Mouse (Mus musculus): ENCODE results near the gene Hnrnpr. TPM values are rescaled to one million over a fixed set of nuclear protein-coding genes. Genes with fewer than 3 reads are reported as not detected.

The Hnrnpr gene
- polyA plus RNA-seq, 1 experiment from 2014 or later, result 231 TPM

GRCm38 (mm10) chr4:136285348-136285810 lies 25.4 kb upstream of the Hnrnpr start:
- Histone ChIP-seq H3K27ac (peak overlapping the region; percentile 91), H3K36me3 (replicated peaks) (peaks cover 32% of the 10 kb centered on the region), H3K4me1 (peaks cover 70% of the 10 kb centered on the region), H3K27me3 (ENCODE audit: poor library complexity, severe bottlenecking) (peaks cover 26% of the 10 kb centered on the region), H3K9me3 (peaks cover 15% of the 10 kb centered on the region), H3K4me3 (peak overlapping the region; percentile 68)
- WGBS, result under 1% methylated on average over 25 of the region's 25 CpGs
- peak; percentile 93 for DNase-seq (ENCODE audit: extremely low spot score, low spot score)

DNA sequence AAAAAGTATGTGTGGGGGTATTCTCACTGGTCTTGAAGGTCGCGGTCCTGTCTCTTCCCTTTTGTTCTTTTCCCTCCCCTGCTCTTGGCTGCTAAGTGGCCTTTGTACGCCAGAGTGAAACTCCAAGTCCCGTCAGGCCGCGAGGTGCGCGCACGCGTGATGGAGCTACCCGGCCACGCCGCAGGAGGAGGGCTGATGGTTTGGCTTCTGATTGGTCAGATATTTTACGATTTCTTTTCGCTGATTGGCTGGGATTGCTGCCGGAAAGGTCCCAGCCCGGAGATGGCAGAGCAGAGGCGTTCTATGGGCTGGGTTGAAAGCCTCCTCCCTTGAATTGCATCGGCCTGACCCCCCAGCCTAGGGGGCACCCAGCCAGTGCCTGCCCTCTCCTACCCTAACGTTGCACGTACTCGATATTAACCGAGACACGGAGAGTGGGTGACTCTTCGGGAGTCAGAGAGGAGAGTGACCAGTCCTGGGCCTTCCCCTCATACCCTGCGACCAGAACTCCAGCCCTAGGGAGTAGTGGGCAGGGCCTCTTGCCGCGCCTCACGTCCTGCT lies 24.9 kb upstream of the Hnrnpr start:
- peak overlapping the region; percentile 68 for H3K4me3 ChIP-seq
- peak; percentile 94 for DNase-seq (ENCODE audit: extremely low spot score, low spot score)
- H3K27me3 ChIP-seq (ENCODE audit: poor library complexity, severe bottlenecking), result peaks cover 31% of the 10 kb centered on the region
- H3K27ac ChIP-seq, result peak overlapping the region; percentile 91
- WGBS, result 1% methylated on average over 29 of the region's 29 CpGs
- H3K4me1 ChIP-seq, result peaks cover 75% of the 10 kb centered on the region
- H3K9me3 ChIP-seq, result peaks cover 19% of the 10 kb centered on the region
- H3K36me3 ChIP-seq (replicated peaks), result peaks cover 37% of the 10 kb centered on the region

DNA sequence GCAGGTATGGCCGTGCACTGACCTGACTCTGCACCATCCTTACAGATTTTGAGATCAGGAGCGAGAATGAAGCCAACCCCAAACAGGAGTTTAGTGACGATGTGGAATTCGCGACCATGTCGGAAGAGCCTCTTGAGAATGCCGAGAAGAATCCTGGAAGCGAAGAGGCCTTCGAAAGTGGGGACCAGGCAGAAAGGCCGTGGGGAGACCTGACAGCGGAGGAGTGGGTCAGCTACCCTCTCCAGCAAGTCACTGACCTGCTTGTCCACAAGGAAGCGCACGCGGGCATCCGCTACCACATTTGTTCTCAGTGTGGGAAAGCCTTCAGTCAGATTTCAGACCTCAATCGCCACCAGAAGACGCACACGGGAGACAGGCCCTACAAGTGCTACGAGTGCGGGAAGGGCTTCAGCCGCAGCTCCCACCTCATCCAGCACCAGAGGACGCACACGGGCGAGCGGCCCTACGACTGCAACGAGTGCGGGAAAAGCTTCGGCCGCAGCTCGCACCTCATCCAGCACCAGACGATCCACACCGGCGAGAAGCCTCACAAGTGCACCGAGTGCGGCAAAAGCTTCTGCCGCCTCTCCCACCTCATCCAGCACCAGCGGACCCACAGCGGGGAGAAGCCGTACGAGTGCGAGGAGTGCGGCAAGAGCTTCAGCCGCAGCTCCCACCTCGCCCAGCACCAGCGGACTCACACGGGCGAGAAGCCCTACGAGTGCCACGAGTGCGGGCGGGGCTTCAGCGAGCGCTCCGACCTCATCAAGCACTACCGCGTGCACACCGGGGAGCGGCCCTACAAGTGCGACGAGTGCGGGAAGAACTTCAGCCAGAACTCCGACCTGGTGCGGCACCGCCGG lies 20.6 kb upstream of the Hnrnpr start:
- WGBS, result 24% methylated on average over 66 of the region's 66 CpGs
- peak; percentile 28 for DNase-seq (ENCODE audit: extremely low spot score, low spot score)
- Histone ChIP-seq H3K27me3 (ENCODE audit: poor library complexity, severe bottlenecking) (peaks cover 42% of the 10 kb centered on the region), H3K4me1 (peaks cover 42% of the 10 kb centered on the region), H3K36me3 (replicated peaks) (peaks cover 77% of the 10 kb centered on the region), H3K27ac (peak overlapping the region; percentile 37; the same call in 1 of the 2 replicates), H3K4me3 (peak overlapping the region; percentile 31), H3K9me3 (peaks cover 19% of the 10 kb centered on the region)

DNA sequence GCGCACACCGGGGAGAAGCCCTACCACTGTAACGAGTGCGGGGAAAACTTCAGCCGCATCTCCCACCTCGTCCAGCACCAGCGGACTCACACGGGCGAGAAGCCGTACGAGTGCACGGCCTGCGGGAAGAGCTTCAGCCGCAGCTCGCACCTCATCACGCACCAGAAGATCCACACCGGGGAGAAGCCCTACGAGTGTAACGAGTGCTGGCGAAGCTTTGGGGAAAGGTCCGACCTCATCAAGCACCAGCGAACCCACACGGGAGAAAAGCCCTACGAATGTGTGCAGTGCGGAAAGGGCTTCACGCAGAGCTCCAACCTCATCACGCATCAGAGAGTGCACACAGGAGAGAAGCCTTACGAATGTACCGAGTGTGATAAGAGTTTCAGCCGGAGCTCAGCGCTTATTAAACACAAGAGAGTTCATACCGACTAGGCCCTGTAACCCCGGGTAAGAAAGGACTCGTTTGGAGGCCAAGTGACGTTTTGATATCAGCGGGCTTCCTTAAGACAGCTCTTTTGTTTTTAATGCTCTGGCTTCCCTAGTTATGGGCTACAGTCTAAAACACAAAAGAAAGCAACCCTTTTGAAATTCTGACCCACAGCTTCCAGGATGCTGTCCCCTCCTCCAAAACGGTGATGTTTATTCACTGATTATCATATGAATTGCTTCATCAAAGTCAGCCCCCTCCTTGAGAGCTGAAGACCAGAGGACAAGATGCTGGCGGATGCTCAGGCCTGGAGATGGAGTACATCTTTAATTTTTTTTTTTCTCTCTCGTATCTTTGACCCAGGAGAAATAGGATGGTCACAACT lies 19.8 kb upstream of the Hnrnpr start:
- Histone ChIP-seq H3K27ac (peak overlapping the region; percentile 37; the same call in 1 of the 2 replicates), H3K4me1 (peaks cover 39% of the 10 kb centered on the region), H3K4me3 (peak overlapping the region; percentile 31), H3K27me3 (ENCODE audit: poor library complexity, severe bottlenecking) (peaks cover 42% of the 10 kb centered on the region), H3K9me3 (peaks cover 19% of the 10 kb centered on the region), H3K36me3 (replicated peaks) (peaks cover 80% of the 10 kb centered on the region)
- WGBS, result 43% methylated on average over 39 of the region's 39 CpGs
- peak; percentile 26 for DNase-seq (ENCODE audit: extremely low spot score, low spot score)

DNA sequence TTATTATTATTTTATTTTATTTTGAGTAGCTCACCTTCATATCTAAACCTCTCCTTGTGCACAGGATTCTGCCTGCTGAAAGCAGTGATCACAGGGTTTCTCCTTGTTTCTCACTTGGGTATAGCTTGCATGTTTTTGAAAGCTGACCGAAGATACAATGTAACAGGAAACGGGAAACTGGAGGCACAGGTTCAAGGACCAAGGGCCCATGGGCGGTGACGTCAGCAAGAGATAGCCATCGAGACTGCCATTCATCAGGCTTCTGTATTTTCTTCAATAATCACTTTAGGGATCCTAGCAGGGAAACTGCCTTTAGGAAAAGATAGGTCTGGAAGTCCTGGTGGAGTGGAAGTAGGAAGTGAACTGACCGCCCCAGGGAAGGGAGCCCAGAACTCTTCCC lies 19.1 kb upstream of the Hnrnpr start:
- Histone ChIP-seq H3K4me1 (peaks cover 33% of the 10 kb centered on the region), H3K27ac (no peak overlapping the region), H3K9me3 (peaks cover 19% of the 10 kb centered on the region), H3K4me3 (no peak overlapping the region), H3K36me3 (replicated peaks) (peaks cover 80% of the 10 kb centered on the region), H3K27me3 (ENCODE audit: poor library complexity, severe bottlenecking) (peaks cover 42% of the 10 kb centered on the region)
- no peak for DNase-seq (ENCODE audit: extremely low spot score, low spot score)
- WGBS, result 93% methylated on average over 6 of the region's 6 CpGs

DNA sequence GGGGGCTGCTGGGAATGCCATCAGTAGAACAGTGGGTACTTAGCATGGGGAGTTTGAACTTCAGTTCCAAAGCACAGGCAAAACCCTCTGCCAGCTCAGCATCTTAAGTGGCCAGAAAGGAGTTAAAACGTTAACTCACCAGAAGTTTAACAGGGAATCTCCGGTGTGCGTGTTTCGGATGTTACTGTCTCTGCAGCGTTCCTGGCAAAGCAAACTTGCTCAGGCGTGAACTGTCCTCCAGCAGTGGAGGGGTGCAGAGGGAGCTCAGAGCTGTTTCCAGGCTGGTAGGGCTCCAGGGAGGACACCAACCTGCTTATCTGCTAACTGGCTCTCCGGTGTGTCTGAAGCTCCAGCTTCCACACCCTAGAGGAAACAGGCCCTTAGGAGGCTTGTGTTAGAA lies 14.8 kb upstream of the Hnrnpr start:
- 79% methylated on average over 7 of the region's 7 CpGs for WGBS
- Histone ChIP-seq H3K4me1 (peaks cover 6% of the 10 kb centered on the region), H3K9me3 (no peaks in the 10 kb centered on the region; the same call in 1 of the 2 replicates), H3K4me3 (no peak overlapping the region), H3K27me3 (ENCODE audit: poor library complexity, severe bottlenecking) (peaks cover 11% of the 10 kb centered on the region), H3K36me3 (replicated peaks) (peaks cover 42% of the 10 kb centered on the region), H3K27ac (no peak overlapping the region)
- DNase-seq (ENCODE audit: extremely low spot score, low spot score), result no peak

GRCm38 (mm10) chr4:136302462-136302861 lies 8.3 kb upstream of the Hnrnpr start:
- 83% methylated on average over 4 of the region's 4 CpGs for WGBS
- H3K27ac ChIP-seq, result no peak overlapping the region
- no peak for DNase-seq (ENCODE audit: extremely low spot score, low spot score)
- no peaks in the 10 kb centered on the region for H3K36me3 ChIP-seq (replicated peaks)
- no peak overlapping the region for H3K4me3 ChIP-seq
- H3K9me3 ChIP-seq, result no peaks in the 10 kb centered on the region
- H3K27me3 ChIP-seq (ENCODE audit: poor library complexity, severe bottlenecking), result no peaks in the 10 kb centered on the region
- H3K4me1 ChIP-seq, result no peaks in the 10 kb centered on the region

DNA sequence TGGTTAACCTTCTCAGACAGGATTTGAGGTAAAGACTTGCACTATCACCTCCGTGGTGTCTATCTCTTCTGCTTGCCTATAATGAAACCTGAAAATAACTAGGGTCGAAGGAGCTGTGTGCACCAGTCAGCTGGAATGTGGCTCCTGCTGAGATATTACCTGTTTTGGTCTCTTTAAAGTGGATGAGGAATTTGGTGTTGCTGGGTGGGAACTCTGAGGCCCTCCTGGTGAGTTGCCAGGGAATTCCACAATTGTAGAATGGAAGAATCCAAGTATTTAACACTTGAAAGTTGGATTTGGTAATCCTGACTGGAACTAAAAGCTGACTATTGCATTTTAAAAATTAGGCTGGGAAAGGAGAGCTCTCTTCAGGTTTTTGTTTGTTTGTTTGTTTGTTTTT lies 6.6 kb upstream of the Hnrnpr start:
- Histone ChIP-seq H3K4me3 (no peak overlapping the region), H3K9me3 (no peaks in the 10 kb centered on the region), H3K36me3 (replicated peaks) (no peaks in the 10 kb centered on the region), H3K4me1 (peaks cover 4% of the 10 kb centered on the region), H3K27me3 (ENCODE audit: poor library complexity, severe bottlenecking) (no peaks in the 10 kb centered on the region), H3K27ac (no peak overlapping the region)
- no peak for DNase-seq (ENCODE audit: extremely low spot score, low spot score)
- 43% methylated on average over 2 of the region's 2 CpGs for WGBS

DNA sequence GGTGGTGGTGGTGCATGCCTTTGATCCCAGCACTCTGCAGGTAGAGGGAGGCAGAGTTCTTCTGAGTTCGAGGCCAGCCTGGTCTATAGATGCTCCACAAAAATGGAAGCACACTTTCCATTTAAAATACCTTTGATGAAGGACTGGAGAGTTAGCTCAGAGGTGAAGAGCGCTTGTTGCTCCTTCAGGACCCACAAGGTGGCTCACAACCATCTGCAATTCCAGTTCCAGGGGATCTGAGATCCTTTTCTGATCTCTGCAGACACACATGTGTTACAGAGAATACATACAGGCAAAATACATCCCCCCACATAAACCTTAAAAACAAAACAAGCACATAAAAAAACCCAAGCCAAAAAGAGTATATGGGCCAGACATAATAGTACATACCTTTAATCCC lies 2.4 kb upstream of the Hnrnpr start:
- no peak for DNase-seq (ENCODE audit: extremely low spot score, low spot score)
- H3K27me3 ChIP-seq (ENCODE audit: poor library complexity, severe bottlenecking), result no peaks in the 10 kb centered on the region
- H3K4me1 ChIP-seq, result peaks cover 29% of the 10 kb centered on the region
- no peak overlapping the region for H3K27ac ChIP-seq
- WGBS, result 48% methylated on average over 2 of the region's 2 CpGs
- H3K4me3 ChIP-seq, result no peak overlapping the region
- no peaks in the 10 kb centered on the region for H3K9me3 ChIP-seq
- H3K36me3 ChIP-seq (replicated peaks), result no peaks in the 10 kb centered on the region

DNA sequence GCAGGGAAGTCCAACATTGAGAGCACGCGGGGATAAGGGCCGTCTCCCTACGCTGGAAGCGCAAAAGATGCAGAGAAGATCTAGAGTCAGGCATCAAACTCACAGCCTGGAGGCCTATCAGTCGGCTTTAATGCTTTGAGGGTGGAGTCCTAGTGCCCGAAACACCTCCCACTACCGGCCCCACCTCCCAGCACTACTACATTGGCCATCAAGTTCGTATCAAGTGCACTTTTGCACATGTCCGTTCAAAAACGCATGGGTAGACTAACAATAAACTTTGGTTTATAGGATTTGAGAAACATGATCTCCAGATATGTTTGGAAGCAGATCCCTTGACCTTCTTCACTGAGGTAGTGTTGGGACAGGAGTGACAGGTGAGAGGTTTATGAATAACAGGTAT lies 962 bp upstream of the Hnrnpr start:
- peak; percentile 56 for DNase-seq (ENCODE audit: extremely low spot score, low spot score)
- 6% methylated on average over 11 of the region's 11 CpGs for WGBS
- H3K27ac ChIP-seq, result peak overlapping the region; percentile 100

DNA sequence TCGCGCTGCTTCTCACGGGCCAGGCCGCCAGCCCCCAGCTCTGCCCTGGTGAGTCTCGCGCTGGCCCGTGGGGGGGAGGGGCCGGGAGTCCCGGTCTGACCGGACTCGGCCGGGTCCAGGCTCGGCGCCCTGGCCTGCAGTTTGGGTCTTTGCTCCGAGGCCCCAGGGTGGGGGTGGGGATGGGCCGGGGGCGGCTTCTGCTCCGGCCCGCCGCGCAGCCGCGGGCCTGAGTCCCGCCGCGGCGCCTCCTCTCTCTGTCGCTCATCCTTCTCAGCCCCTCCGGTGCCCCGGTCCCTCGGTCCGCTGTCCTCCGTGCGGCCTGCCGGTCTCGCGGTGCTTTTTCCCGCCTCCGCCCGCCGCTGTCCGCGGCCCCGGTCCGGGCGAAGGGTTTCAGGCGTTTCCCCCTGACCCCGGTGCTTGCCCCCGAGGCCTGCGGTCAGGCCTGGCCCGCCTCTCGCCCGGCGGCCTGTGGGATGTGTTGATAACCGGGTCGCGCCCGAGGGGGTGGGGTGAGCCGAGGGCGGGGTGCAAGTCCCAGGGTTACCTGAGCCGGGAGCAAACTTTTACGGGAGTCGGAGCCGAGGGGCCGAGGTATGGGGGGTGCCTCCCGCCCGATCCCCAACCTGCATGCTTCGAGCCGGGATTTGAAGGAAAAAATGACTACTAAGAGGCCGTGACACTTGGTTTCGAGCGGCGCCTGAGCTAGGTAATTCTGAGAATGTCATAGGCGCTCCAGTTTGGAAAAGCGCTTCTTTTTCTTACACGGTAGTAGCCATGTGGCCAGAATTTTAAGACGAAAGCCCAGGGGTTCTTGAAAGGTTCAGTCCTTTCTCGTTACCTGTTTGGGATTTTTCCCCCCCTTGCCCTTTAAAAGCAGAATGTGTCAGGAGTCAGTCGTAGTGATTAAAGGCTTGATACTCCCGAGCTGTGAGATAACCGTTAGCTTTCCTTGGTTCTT lies 579 bp downstream of the Hnrnpr start:
- Histone ChIP-seq H3K4me1 (peaks cover 48% of the 10 kb centered on the region), H3K9me3 (no peaks in the 10 kb centered on the region), H3K36me3 (replicated peaks) (peaks cover 5% of the 10 kb centered on the region), H3K4me3 (peak overlapping the region; percentile 100), H3K27me3 (ENCODE audit: poor library complexity, severe bottlenecking) (no peaks in the 10 kb centered on the region), H3K27ac (peak overlapping the region; percentile 100)
- WGBS, result under 1% methylated on average over 81 of the region's 81 CpGs
- DNase-seq (ENCODE audit: extremely low spot score, low spot score), result peak; percentile 72

More for the DNA sequence above, 962 bp upstream of the Hnrnpr start:
- Histone ChIP-seq H3K27me3 (ENCODE audit: poor library complexity, severe bottlenecking) (no peaks in the 10 kb centered on the region), H3K4me1 (peaks cover 43% of the 10 kb centered on the region), H3K4me3 (peak overlapping the region; percentile 100), H3K36me3 (replicated peaks) (no peaks in the 10 kb centered on the region), H3K9me3 (no peaks in the 10 kb centered on the region)

- no peak for DNase-seq (ENCODE audit: extremely low spot score, low spot score)
- Histone ChIP-seq H3K9me3 (no peaks in the 10 kb centered on the region), H3K27ac (no peak overlapping the region), H3K4me1 (peaks cover 48% of the 10 kb centered on the region), H3K27me3 (ENCODE audit: poor library complexity, severe bottlenecking) (no peaks in the 10 kb centered on the region), H3K4me3 (peak overlapping the region; percentile 100), H3K36me3 (replicated peaks) (peaks cover 18% of the 10 kb centered on the region)
- WGBS, result 54% methylated on average over 4 of the region's 4 CpGs
Observed at GRCm38 (mm10) chr4:136312616-136313015, 1.9 kb downstream of the Hnrnpr start.
